Mouse (Mus musculus) kidney, postnatal 14 days (tissue): ENCODE data around the gene Cdk8.

Experiments
- DNase-seq: peaks from one replicate; pipeline ENCODE4 v3.0.0; 2022; ENCODE audit warnings: mixed read lengths

Cdk8 gene

GRCm38 (mm10) chr5:146330031-146330764 is 99.2 kb downstream of the Cdk8 start:
- peak; percentile 69 for DNase-seq

- no peak for DNase-seq
Observed at GRCm38 (mm10) chr5:146330765-146331115, 99.7 kb downstream of the Cdk8 start.

- no peak for DNase-seq
Observed at GRCm38 (mm10) chr5:146331131-146331530, 100.1 kb downstream of the Cdk8 start.

- DNase-seq = no peak
Observed at GRCm38 (mm10) chr5:146332541-146332940, 101.5 kb downstream of the Cdk8 start.

- DNase-seq = no peak
Observed at GRCm38 (mm10) chr5:146334410-146334809, 103.4 kb downstream of the Cdk8 start.

GRCm38 (mm10) chr5:146338064-146338463 is 107.0 kb downstream of the Cdk8 start:
- no peak for DNase-seq

GRCm38 (mm10) chr5:146340037-146340436 is 109.0 kb downstream of the Cdk8 start:
- DNase-seq = no peak

GRCm38 (mm10) chr5:146344911-146345686 is 114.1 kb downstream of the Cdk8 start:
- DNase-seq = no peak

GRCm38 (mm10) chr5:146347081-146347480 is 116.1 kb downstream of the Cdk8 start:
- no peak for DNase-seq

- no peak for DNase-seq
Observed at GRCm38 (mm10) chr5:146349183-146349582, 118.2 kb downstream of the Cdk8 start.

GRCm38 (mm10) chr5:146350784-146351183 is 119.8 kb downstream of the Cdk8 start:
- DNase-seq = no peak

- no peak for DNase-seq
Observed at GRCm38 (mm10) chr5:146352006-146352405, 121.0 kb downstream of the Cdk8 start.
